Mouse (Mus musculus): Measurements from ENCODE around the gene Igf2bp1.

DNA sequence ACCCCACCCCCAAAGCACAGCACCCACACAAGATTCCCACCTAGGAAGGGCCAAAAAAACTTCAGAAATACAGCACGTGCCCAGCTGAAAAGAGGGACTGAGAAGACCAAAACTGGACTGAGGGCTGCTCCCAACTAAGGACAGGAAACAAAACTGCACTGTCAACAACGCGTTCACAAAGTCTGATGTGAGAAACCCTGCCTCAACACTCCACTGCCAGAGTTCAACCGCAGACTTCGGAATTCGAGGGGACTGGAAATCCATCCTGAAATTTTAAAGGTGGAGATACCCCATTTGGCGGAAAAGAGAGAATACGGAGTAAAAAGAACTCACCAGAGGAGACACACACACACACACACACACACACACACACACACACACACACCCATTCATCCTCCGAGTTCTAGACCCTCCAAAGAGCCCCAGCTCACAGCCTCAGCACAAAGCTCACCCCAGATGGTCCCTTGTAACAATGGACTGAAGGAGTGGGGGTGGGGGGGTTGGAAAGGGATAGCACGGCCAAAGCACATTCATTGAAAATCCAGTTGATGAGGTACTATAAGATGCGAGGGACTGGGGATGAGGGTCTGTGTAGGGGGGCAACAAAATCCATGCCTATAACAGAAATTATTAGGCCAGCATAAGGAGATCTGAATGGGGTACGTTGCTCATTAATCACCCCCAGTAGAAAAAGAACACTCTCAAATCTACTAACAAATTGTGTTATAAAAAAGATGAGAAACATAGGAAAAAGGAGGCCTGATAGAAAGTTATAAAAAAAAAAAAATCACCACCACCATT, 2.4 kb downstream of the Igf2bp1 start:
- TF ChIP-seq CTCF (IDR thresholded peaks at IDR 0.05): no peak
- no peak for TF ChIP-seq POLR2A (IDR thresholded peaks at IDR 0.05; ENCODE audit: insufficient read depth, low read depth, low read length)
